Mouse (Mus musculus) cerebellum, adult 11 months (tissue): ENCODE results near the gene Gigyf2.
"Not testable (repeated sequence)": the region's sequence is repeated elsewhere in the genome, so short reads cannot be mapped to it uniquely, and the experiment has no call there.

Source experiments
- DNase-seq: peaks from one replicate; pipeline ENCODE4 v3.0.0; 2022

The Gigyf2 gene

GRCm38 (mm10) chr1:87456425-87456824, 129.6 kb downstream of the Gigyf2 start:
- no peak for DNase-seq

GRCm38 (mm10) chr1:87458045-87458444, 131.2 kb downstream of the Gigyf2 start:
- DNase-seq, result no peak

GRCm38 (mm10) chr1:87459856-87460255, 133.1 kb downstream of the Gigyf2 start:
- DNase-seq, result not testable (repeated sequence)

GRCm38 (mm10) chr1:87467469-87467868, 140.7 kb downstream of the Gigyf2 start:
- no peak for DNase-seq

- DNase-seq, result no peak
Observed at GRCm38 (mm10) chr1:87468321-87468720, 141.5 kb downstream of the Gigyf2 start.

GRCm38 (mm10) chr1:87469971-87470370, 143.2 kb downstream of the Gigyf2 start, which contains the start of gene Snorc:
Snorc (plus strand) TSS chr1:87470271.
- not testable (repeated sequence) for DNase-seq

GRCm38 (mm10) chr1:87471914-87472313, 145.1 kb downstream of the Gigyf2 start:
- DNase-seq, result no peak

- no peak for DNase-seq
Observed at GRCm38 (mm10) chr1:87472576-87472975, 145.8 kb downstream of the Gigyf2 start.

- DNase-seq, result no peak
Observed at GRCm38 (mm10) chr1:87475076-87475895, 148.5 kb downstream of the Gigyf2 start.

- DNase-seq, result no peak
Observed at GRCm38 (mm10) chr1:87482546-87482945, 155.7 kb downstream of the Gigyf2 start.

- DNase-seq, result peak; percentile 86
Observed at GRCm38 (mm10) chr1:87486386-87486785, 159.6 kb downstream of the Gigyf2 start.

- no peak for DNase-seq
Observed at GRCm38 (mm10) chr1:87492285-87492684, 165.5 kb downstream of the Gigyf2 start.

- no peak for DNase-seq
Observed at GRCm38 (mm10) chr1:87493542-87493941, 166.7 kb downstream of the Gigyf2 start.
